Mouse (Mus musculus) c-Kit-positive CD71-negative TER-119-negative erythroid progenitor cells, embryonic 14.5 days (primary cell): Measurements from ENCODE around the gene St6gal1.

Source experiments
- DNase-seq: peaks from one replicate; pipeline ENCODE4 v3.0.0-alpha.2; 2013; ENCODE audit warnings: low read depth

Gene St6gal1

GRCm38 (mm10) chr16:23337317-23337716, 112.8 kb downstream of the St6gal1 start:
- DNase-seq, result no peak

GRCm38 (mm10) chr16:23341254-23341653, 116.7 kb downstream of the St6gal1 start:
- no peak for DNase-seq

GRCm38 (mm10) chr16:23350802-23351201, 126.3 kb downstream of the St6gal1 start:
- DNase-seq, result no peak

GRCm38 (mm10) chr16:23361031-23361430, 136.5 kb downstream of the St6gal1 start:
- no peak for DNase-seq

- DNase-seq, result no peak
Observed at GRCm38 (mm10) chr16:23361434-23361970, 137.0 kb downstream of the St6gal1 start.

GRCm38 (mm10) chr16:23364328-23364990, 139.9 kb downstream of the St6gal1 start:
- no peak for DNase-seq

- DNase-seq, result no peak
Observed at GRCm38 (mm10) chr16:23369124-23369523, 144.6 kb downstream of the St6gal1 start.

- DNase-seq, result no peak
Observed at GRCm38 (mm10) chr16:23370724-23371123, 146.2 kb downstream of the St6gal1 start.

GRCm38 (mm10) chr16:23372340-23372739, 147.8 kb downstream of the St6gal1 start:
- DNase-seq, result no peak

- DNase-seq, result no peak
Observed at GRCm38 (mm10) chr16:23374068-23374467, 149.5 kb downstream of the St6gal1 start.

- no peak for DNase-seq
Observed at GRCm38 (mm10) chr16:23374938-23375337, 150.4 kb downstream of the St6gal1 start.

- no peak for DNase-seq
Observed at GRCm38 (mm10) chr16:23376189-23376588, 151.6 kb downstream of the St6gal1 start.

GRCm38 (mm10) chr16:23379536-23380230, 155.1 kb downstream of the St6gal1 start:
- DNase-seq, result no peak

- no peak for DNase-seq
Observed at GRCm38 (mm10) chr16:23384304-23384703, 159.8 kb downstream of the St6gal1 start.

- no peak for DNase-seq
Observed at GRCm38 (mm10) chr16:23397931-23398330, 173.4 kb downstream of the St6gal1 start.

GRCm38 (mm10) chr16:23401463-23401862, 176.9 kb downstream of the St6gal1 start:
- DNase-seq, result peak; percentile 17

GRCm38 (mm10) chr16:23401959-23402358, 177.4 kb downstream of the St6gal1 start:
- DNase-seq, result no peak

- peak; percentile 60 for DNase-seq
Observed at GRCm38 (mm10) chr16:23403008-23403755, 178.6 kb downstream of the St6gal1 start.
